Mouse (Mus musculus): ENCODE measurements at regions not wholly inside any gene's neighbourhood (a gene's known extent, or its start where the extent isn't known, plus 50 kb on each side); places are given as distances from the start of the nearest gene placed in this dataset.

GRCm38 (mm10) chr11:57899335-57899734 lies 66.7 kb upstream of the Hand1 start:
- DNase-seq, result no peak

- DNase-seq, result peak in 1 of 2 experiments; percentile 21
These were observed 62.9 kb upstream of the Hand1 start for GRCm38 (mm10) chr11:57895497-57895896.

- DNase-seq, result no peak
These were observed 50.4 kb upstream of the Hand1 start for GRCm38 (mm10) chr11:57882736-57883635.
